Mouse (Mus musculus) left cerebral cortex, adult 2 months (tissue): ENCODE results near the gene Prkg1. TPM values are rescaled to one million over a fixed set of nuclear protein-coding genes. Genes with fewer than 3 reads are reported as not detected.

Experiments
- DNase-seq, 2 experiments: peaks; one replicate each; pipeline ENCODE4 v3.0.0; 2021 to 2022; ENCODE audit warnings: low spot score in 2 of 2, mixed read lengths in 1 of 2; ENCODE audit errors: extremely low spot score in 1 of 2
- H3K27ac ChIP-seq: fragments of 200-600 bp; 2 replicates; pipeline ENCODE4 v1.8.1; 2022
- H3K4me3 ChIP-seq: fragments of 200-600 bp; 2 replicates; pipeline ENCODE4 v1.8.1; 2022
- CTCF ChIP-seq: fragments of 200-600 bp; IDR thresholded peaks from 2 replicates; pipeline ENCODE4 v1.8.1; 2022; ENCODE audit warnings: antibody characterized with exemption, mild to moderate bottlenecking, moderate library complexity
- intact Hi-C: fragments of 180-260 bp; cut with DNase I; formaldehyde crosslinking; loops from one replicate; pipeline ENCODE4 v1.15.1; 2025
- total RNA-seq, 2 experiments: library from RNA; stranded (reverse); gene quantifications; 2 replicates each; pipeline ENCODE4 v1.2.3; 2021

The Prkg1 gene
- total RNA-seq, 2 experiments from 2014 or later = 18.9 to 21.9 TPM

GRCm38 (mm10) chr19:31040948-31041847 lies 723.6 kb downstream of the Prkg1 start:
- no peak for DNase-seq
- intact Hi-C loops = loop anchor here (10.0 kb wide), 1 partner anchor 196 kb away; no protein-coding TSS in a partner anchor
- no peak overlapping the region for H3K27ac ChIP-seq
- no peak for TF ChIP-seq CTCF
- H3K4me3 ChIP-seq = no peak overlapping the region

DNA sequence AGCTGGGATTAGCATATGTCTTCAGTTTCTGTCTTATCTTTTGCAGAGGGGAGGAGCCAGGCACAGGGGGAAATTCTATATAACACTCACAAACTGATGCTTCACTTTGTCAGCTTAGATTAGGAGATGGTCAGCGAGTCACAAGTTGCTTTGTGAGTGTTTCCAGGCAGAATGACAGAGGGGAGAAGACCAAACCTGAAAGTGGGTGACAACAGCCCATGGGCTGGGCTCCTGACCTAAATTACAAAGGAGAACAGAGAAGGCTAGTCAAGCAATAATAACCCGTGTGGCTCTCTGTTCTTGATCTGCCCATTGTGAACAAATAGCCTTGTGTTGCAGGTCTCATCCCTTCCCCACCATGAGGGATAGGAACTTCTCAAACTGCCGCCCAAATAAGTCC lies 725.9 kb downstream of the Prkg1 start:
- no peak overlapping the region for H3K4me3 ChIP-seq
- no peak for DNase-seq
- H3K27ac ChIP-seq = no peak overlapping the region
- TF ChIP-seq CTCF = no peak
- intact Hi-C loops = no loop called here

- Histone ChIP-seq H3K4me3 (no peak overlapping the region), H3K27ac (no peak overlapping the region)
- intact Hi-C loops = no loop called here
- no peak for DNase-seq
- TF ChIP-seq CTCF = no peak
Measured at GRCm38 (mm10) chr19:31031596-31031995, 733.2 kb downstream of the Prkg1 start.

DNA sequence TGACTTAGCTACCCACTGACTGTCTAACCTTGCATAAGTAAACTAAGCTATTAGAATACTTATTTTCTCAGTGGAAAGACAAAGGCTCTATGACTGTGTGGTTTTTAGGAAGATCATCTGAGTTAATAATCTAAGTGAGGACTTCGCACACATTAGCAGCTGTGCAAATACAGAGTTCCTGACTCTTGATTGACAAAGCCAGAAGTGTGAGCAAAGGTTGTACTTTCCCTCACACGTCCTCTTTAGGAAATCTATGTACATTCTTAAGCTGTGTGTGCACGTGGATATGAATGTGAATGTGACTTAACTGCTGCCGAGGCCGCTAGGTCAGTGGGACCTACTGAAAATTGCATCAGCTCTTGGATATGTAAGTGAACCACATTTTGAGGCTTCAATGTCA lies 738.0 kb downstream of the Prkg1 start:
- no peak overlapping the region for H3K4me3 ChIP-seq
- H3K27ac ChIP-seq = no peak overlapping the region
- intact Hi-C loops = no loop called here
- TF ChIP-seq CTCF = no peak
- DNase-seq = no peak

DNA sequence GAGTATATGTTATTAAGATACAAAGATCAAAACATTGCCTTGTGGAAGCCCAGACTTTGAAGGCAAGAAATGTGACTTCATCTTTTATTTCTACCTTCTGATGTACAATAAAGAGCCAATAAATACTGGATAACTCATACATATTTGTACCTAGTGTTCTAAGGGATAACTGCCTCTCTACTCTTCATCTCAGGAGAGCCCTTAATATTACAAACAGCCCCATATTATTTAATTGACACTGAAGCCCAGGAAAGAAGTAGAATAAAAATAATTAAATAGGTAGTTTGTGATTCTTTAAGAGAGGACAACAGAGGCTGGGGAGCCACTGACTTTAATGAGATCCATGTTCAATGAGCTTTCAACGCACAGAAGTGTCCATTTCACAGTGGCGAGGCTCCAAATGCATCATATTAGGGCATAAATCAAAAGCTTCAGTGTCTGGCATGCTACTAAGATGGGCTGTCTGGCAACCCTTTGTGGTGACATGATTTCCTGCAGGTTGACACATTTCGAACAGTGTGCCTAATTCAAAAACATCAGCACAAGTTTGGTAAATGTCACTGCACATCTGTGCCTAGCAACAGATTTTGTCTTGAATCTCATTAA lies 753.2 kb downstream of the Prkg1 start:
- TF ChIP-seq CTCF = no peak
- intact Hi-C loops = no loop called here
- Histone ChIP-seq H3K4me3 (no peak overlapping the region), H3K27ac (no peak overlapping the region)
- no peak for DNase-seq

- intact Hi-C loops = no loop called here
- Histone ChIP-seq H3K4me3 (no peak overlapping the region), H3K27ac (no peak overlapping the region)
- TF ChIP-seq CTCF = no peak
- DNase-seq = no peak
Measured at GRCm38 (mm10) chr19:30998572-30998971, 766.3 kb downstream of the Prkg1 start.

GRCm38 (mm10) chr19:30990390-30990789 lies 774.4 kb downstream of the Prkg1 start:
- intact Hi-C loops = no loop called here
- no peak for TF ChIP-seq CTCF
- no peak overlapping the region for H3K4me3 ChIP-seq
- DNase-seq = no peak
- no peak overlapping the region for H3K27ac ChIP-seq

- Histone ChIP-seq H3K27ac (no peak overlapping the region), H3K4me3 (no peak overlapping the region)
- intact Hi-C loops = no loop called here
- TF ChIP-seq CTCF = no peak
- DNase-seq = no peak
Measured at GRCm38 (mm10) chr19:30982436-30982835, 782.4 kb downstream of the Prkg1 start.

- no peak for TF ChIP-seq CTCF
- H3K4me3 ChIP-seq = no peak overlapping the region
- H3K27ac ChIP-seq = no peak overlapping the region
- intact Hi-C loops = no loop called here
- DNase-seq = no peak
Measured at GRCm38 (mm10) chr19:30978096-30978495, 786.7 kb downstream of the Prkg1 start.

DNA sequence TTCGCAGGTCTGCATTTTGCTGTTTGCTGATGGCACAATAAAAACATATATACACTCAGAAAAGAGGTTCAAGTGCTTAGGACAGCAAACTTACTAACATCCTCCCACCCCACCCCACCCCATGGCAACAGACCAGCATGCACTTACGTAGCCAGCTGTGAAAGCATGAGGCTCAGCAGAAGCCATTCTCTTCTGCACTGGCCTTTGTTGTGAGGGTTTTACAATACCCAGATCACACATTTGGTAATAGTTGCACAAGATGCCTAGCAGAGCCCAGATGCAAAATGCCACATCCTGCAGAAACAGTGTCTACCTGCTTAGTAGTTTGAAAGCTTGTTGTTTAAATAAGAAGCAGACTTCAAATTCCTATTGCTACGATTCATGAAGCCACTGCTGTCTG lies 814.2 kb downstream of the Prkg1 start:
- intact Hi-C loops = no loop called here
- H3K27ac ChIP-seq = no peak overlapping the region
- no peak overlapping the region for H3K4me3 ChIP-seq
- no peak for DNase-seq
- no peak for TF ChIP-seq CTCF

- intact Hi-C loops = no loop called here
- Histone ChIP-seq H3K4me3 (no peak overlapping the region), H3K27ac (no peak overlapping the region)
- no peak for DNase-seq
- no peak for TF ChIP-seq CTCF
Measured at GRCm38 (mm10) chr19:30948202-30948601, 816.6 kb downstream of the Prkg1 start.

GRCm38 (mm10) chr19:30942369-30942992 lies 822.4 kb downstream of the Prkg1 start:
- intact Hi-C loops = no loop called here
- Histone ChIP-seq H3K27ac (no peak overlapping the region), H3K4me3 (no peak overlapping the region)
- DNase-seq = no peak
- TF ChIP-seq CTCF = no peak
